ENCODE assay signal across 8 mouse cellular contexts in genomic region chr5:30667215-30667614, GRCm38 (mm10). TPM values are rescaled to one million over a fixed set of nuclear protein-coding genes. Genes with fewer than 3 reads are reported as not detected.
DNase-seq lines count a peak whose midpoint lies in the region; ATAC-seq lines count a peak whose summit lies in the region.

No protein-coding gene starts in this region.

- peaks cover 24% of the 10 kb centered on the region for H3K4me1 ChIP-seq in lung, embryonic 15.5 days
- peaks cover 12% of the 10 kb centered on the region for H3K4me1 ChIP-seq in embryonic facial prominence, embryonic 12.5 days
- peaks cover 16% of the 10 kb centered on the region for H3K4me1 ChIP-seq in intestine, embryonic 15.5 days (replicated peaks)
- H3K4me1 ChIP-seq in neural tube, embryonic 14.5 days (ENCODE audit: control insufficient read depth, insufficient read depth, low read length): no peaks in the 10 kb centered on the region

- H3K9me3 ChIP-seq in lung, embryonic 15.5 days: no peaks in the 10 kb centered on the region
- no peaks in the 10 kb centered on the region for H3K9me3 ChIP-seq in embryonic facial prominence, embryonic 12.5 days
- H3K9me3 ChIP-seq in intestine, embryonic 15.5 days: no peaks in the 10 kb centered on the region
- no peaks in the 10 kb centered on the region for H3K9me3 ChIP-seq in neural tube, embryonic 14.5 days (ENCODE audit: control insufficient read depth, low read length)

- ATAC-seq in lung, embryonic 15.5 days (ENCODE audit: borderline replicate concordance, extremely low read depth, low FRiP score, low TSS enrichment): no peak
- no peak for ATAC-seq in embryonic facial prominence, embryonic 12.5 days (ENCODE audit: insufficient number of reproducible peaks, insufficient read depth, low FRiP score, low TSS enrichment)
- no peak; the same call in 1 of the 2 replicates for ATAC-seq in intestine, embryonic 15.5 days
- ATAC-seq in neural tube, embryonic 14.5 days (ENCODE audit: low read depth): no peak

- peaks cover 28% of the 10 kb centered on the region for H3K36me3 ChIP-seq in lung, embryonic 15.5 days
- H3K36me3 ChIP-seq in embryonic facial prominence, embryonic 12.5 days: peaks cover 30% of the 10 kb centered on the region
- peaks cover 4% of the 10 kb centered on the region for H3K36me3 ChIP-seq in intestine, embryonic 15.5 days
- H3K36me3 ChIP-seq in neural tube, embryonic 14.5 days (ENCODE audit: control insufficient read depth, insufficient read depth, low read length): no peaks in the 10 kb centered on the region

- H3K9ac ChIP-seq in lung, embryonic 15.5 days: peak overlapping the region; percentile 79
- peak overlapping the region; percentile 72 for H3K9ac ChIP-seq in embryonic facial prominence, embryonic 12.5 days
- peak overlapping the region; percentile 82 for H3K9ac ChIP-seq in intestine, embryonic 15.5 days
- peak overlapping the region; percentile 68 for H3K9ac ChIP-seq in neural tube, embryonic 14.5 days (replicated peaks; ENCODE audit: low read depth, low read length)

- peak overlapping the region; percentile 64 for H3K4me2 ChIP-seq in lung, embryonic 15.5 days
- peak overlapping the region; percentile 63 for H3K4me2 ChIP-seq in embryonic facial prominence, embryonic 12.5 days (replicated peaks)
- peak overlapping the region; percentile 67 for H3K4me2 ChIP-seq in intestine, embryonic 15.5 days (replicated peaks)
- peak overlapping the region; percentile 88 for H3K4me2 ChIP-seq in neural tube, embryonic 14.5 days (ENCODE audit: low read depth, low read length)

- under 1% methylated on average over 13 of the region's 13 CpGs for WGBS in lung, embryonic 15.5 days
- WGBS in embryonic facial prominence, embryonic 12.5 days: under 1% methylated on average over 13 of the region's 13 CpGs
- under 1% methylated on average over 13 of the region's 13 CpGs for WGBS in intestine, embryonic 15.5 days
- WGBS in neural tube, embryonic 14.5 days: under 1% methylated on average over 13 of the region's 13 CpGs

- H3K4me3 ChIP-seq in lung, embryonic 15.5 days: peak overlapping the region; percentile 79
- peak overlapping the region; percentile 75 for H3K4me3 ChIP-seq in embryonic facial prominence, embryonic 12.5 days
- H3K4me3 ChIP-seq in intestine, embryonic 15.5 days (replicated peaks): peak overlapping the region; percentile 81
- peak overlapping the region; percentile 78 for H3K4me3 ChIP-seq in neural tube, embryonic 14.5 days (ENCODE audit: low read depth, low read length)

- peak overlapping the region; percentile 78 for H3K27ac ChIP-seq in lung, embryonic 15.5 days
- H3K27ac ChIP-seq in embryonic facial prominence, embryonic 12.5 days: peak overlapping the region; percentile 67; the same call in 1 of the 2 replicates
- peak overlapping the region; percentile 81 for H3K27ac ChIP-seq in intestine, embryonic 15.5 days
- H3K27ac ChIP-seq in neural tube, embryonic 14.5 days (ENCODE audit: low read depth, low read length): no peak overlapping the region

- no peaks in the 10 kb centered on the region for H3K27me3 ChIP-seq in lung, embryonic 15.5 days
- no peaks in the 10 kb centered on the region for H3K27me3 ChIP-seq in embryonic facial prominence, embryonic 12.5 days
- no peaks in the 10 kb centered on the region for H3K27me3 ChIP-seq in intestine, embryonic 15.5 days (replicated peaks)
- no peaks in the 10 kb centered on the region for H3K27me3 ChIP-seq in neural tube, embryonic 14.5 days (ENCODE audit: control insufficient read depth, insufficient read depth, low read length)

- no peak for DNase-seq in lung, postnatal 4 days
- DNase-seq in gastrocnemius, postnatal 4 days (ENCODE audit: low spot score in 2 of 2): no peak
- DNase-seq in Muller cell, postnatal 12 days (ENCODE audit: inconsistent ontology term): no peak
- no peak for DNase-seq in ovary, postnatal 10 days (ENCODE audit: low spot score)

RNA-seq across cellular contexts. Expression of gene Cenpa, which starts 0.6 kb away (rescaled TPM):
- polyA plus RNA-seq in lung, embryonic 15.5 days (2015; fragmentation: Nextera tagmentation; extraction: Ambion mirVana): 332 and 343 TPM in 2 replicates
- 349 and 350 TPM in 2 replicates for polyA plus RNA-seq in embryonic facial prominence, embryonic 12.5 days (2016; fragmentation: Nextera tagmentation; extraction: Ambion mirVana)
- 216 and 224 TPM in 2 replicates for polyA plus RNA-seq in intestine, embryonic 15.5 days (2015; fragmentation: Nextera tagmentation; extraction: Ambion mirVana)
- polyA plus RNA-seq in neural tube, embryonic 14.5 days (2014; fragmentation: Nextera tagmentation; extraction: Ambion mirVana): 23.7 and 29.3 TPM in 2 replicates
- total RNA-seq in gastrocnemius, postnatal 4 days (2021): 10 to 100 TPM; 28.7 to 39.2 TPM

RNA-seq across cellular contexts. Expression of gene Slc35f6, which starts 19.5 kb away (rescaled TPM):
- 26.1 and 28.6 TPM in 2 replicates for polyA plus RNA-seq in lung, embryonic 15.5 days (2015; fragmentation: Nextera tagmentation; extraction: Ambion mirVana)
- polyA plus RNA-seq in embryonic facial prominence, embryonic 12.5 days (2016; fragmentation: Nextera tagmentation; extraction: Ambion mirVana): 24.4 and 24.7 TPM in 2 replicates
- 36.8 and 40.4 TPM in 2 replicates for polyA plus RNA-seq in intestine, embryonic 15.5 days (2015; fragmentation: Nextera tagmentation; extraction: Ambion mirVana)
- polyA plus RNA-seq in neural tube, embryonic 14.5 days (2014; fragmentation: Nextera tagmentation; extraction: Ambion mirVana): 33.1 and 37.1 TPM in 2 replicates
- total RNA-seq in gastrocnemius, postnatal 4 days (2021): 10 to 100 TPM; 15.6 to 15.9 TPM

RNA-seq across cellular contexts. Expression of gene Dpysl5, which starts 44.1 kb away (rescaled TPM):
- polyA plus RNA-seq in lung, embryonic 15.5 days (2015; fragmentation: Nextera tagmentation; extraction: Ambion mirVana): 4.8 and 5.3 TPM in 2 replicates
- polyA plus RNA-seq in embryonic facial prominence, embryonic 12.5 days (2016; fragmentation: Nextera tagmentation; extraction: Ambion mirVana): 16.3 and 18.2 TPM in 2 replicates
- polyA plus RNA-seq in intestine, embryonic 15.5 days (2015; fragmentation: Nextera tagmentation; extraction: Ambion mirVana): 6.6 and 7.1 TPM in 2 replicates
- 178 and 203 TPM in 2 replicates for polyA plus RNA-seq in neural tube, embryonic 14.5 days (2014; fragmentation: Nextera tagmentation; extraction: Ambion mirVana)
- 1 to 10 TPM; 5.6 to 7.4 TPM for total RNA-seq in gastrocnemius, postnatal 4 days (2021)
